Mouse (Mus musculus): ENCODE measurements around the gene Apopt1. TPM values are rescaled to one million over a fixed set of nuclear protein-coding genes. Genes with fewer than 3 reads are reported as not detected.

Apopt1 gene
- polyA plus RNA-seq, 2 experiments from 2014 or later, result 69.2 to 69.5 TPM

- no peak for ATAC-seq
These were observed 64.9 kb downstream of the Apopt1 start for GRCm38 (mm10) chr12:111777919-111778318.

- ATAC-seq, result no peak
These were observed 66.5 kb downstream of the Apopt1 start for GRCm38 (mm10) chr12:111779544-111779943.

- no peak for ATAC-seq
These were observed 72.1 kb downstream of the Apopt1 start for GRCm38 (mm10) chr12:111785174-111785573.

GRCm38 (mm10) chr12:111787015-111787414, 74.0 kb downstream of the Apopt1 start:
- no peak for ATAC-seq

- no peak for ATAC-seq
These were observed 77.0 kb downstream of the Apopt1 start for GRCm38 (mm10) chr12:111790090-111790489.

GRCm38 (mm10) chr12:111790631-111791030, 77.6 kb downstream of the Apopt1 start:
- no peak for ATAC-seq

- ATAC-seq, result no peak
These were observed 78.5 kb downstream of the Apopt1 start for GRCm38 (mm10) chr12:111791474-111792104.

GRCm38 (mm10) chr12:111794102-111794501, 81.0 kb downstream of the Apopt1 start:
- no peak for ATAC-seq

- no peak for ATAC-seq
These were observed 81.6 kb downstream of the Apopt1 start for GRCm38 (mm10) chr12:111794526-111795179.

GRCm38 (mm10) chr12:111795180-111795895, 82.3 kb downstream of the Apopt1 start:
- ATAC-seq, result no peak

GRCm38 (mm10) chr12:111797251-111797650, 84.2 kb downstream of the Apopt1 start:
- no peak for ATAC-seq

GRCm38 (mm10) chr12:111798493-111798892, 85.4 kb downstream of the Apopt1 start:
- ATAC-seq, result no peak

GRCm38 (mm10) chr12:111800459-111801183, 87.6 kb downstream of the Apopt1 start:
- no peak for ATAC-seq

- ATAC-seq, result no peak
These were observed 90.5 kb downstream of the Apopt1 start for GRCm38 (mm10) chr12:111803538-111803937.

Other genes starting within 250 kb of the Apopt1 start
- not detected for gene Gm266, start 227.4 kb upstream of the Apopt1 start, polyA plus RNA-seq (2017; shearing (Covaris generic))
- 100 to 1,000 TPM in 1 of 2 experiments, 10 to 100 TPM in 1; 76.9 to 116 TPM for gene Eif5, start 175.2 kb upstream of the Apopt1 start, polyA plus RNA-seq (2017; shearing (Covaris generic))
- gene Mark3, start 138.7 kb upstream of the Apopt1 start, polyA plus RNA-seq (2017; shearing (Covaris generic)), result 10 to 100 TPM; 28.9 to 33.9 TPM
- gene Ckb, start 40.9 kb upstream of the Apopt1 start, polyA plus RNA-seq (2017; shearing (Covaris generic)), result 10 to 100 TPM; 24.1 to 30.0 TPM
- gene Trmt61a, start 35.2 kb upstream of the Apopt1 start, polyA plus RNA-seq (2017; shearing (Covaris generic)), result 1 to 10 TPM; 2.9 to 4.8 TPM
- 10 to 100 TPM; 32.5 to 37.9 TPM for gene Bag5, start within 50 bp of the Apopt1 start, polyA plus RNA-seq (2017; shearing (Covaris generic))
- 10 to 100 TPM; 17.8 to 20.6 TPM for gene Klc1, start 45.6 kb downstream of the Apopt1 start, polyA plus RNA-seq (2017; shearing (Covaris generic))
- 1 to 10 TPM; 3.8 to 4.7 TPM for gene Xrcc3, start 100.6 kb downstream of the Apopt1 start, polyA plus RNA-seq (2017; shearing (Covaris generic))
- 1 to 10 TPM; 5.4 to 6.9 TPM for gene Zfyve21, start 100.9 kb downstream of the Apopt1 start, polyA plus RNA-seq (2017; shearing (Covaris generic))
- 10 to 100 TPM; 10.7 to 15.1 TPM for gene Ppp1r13b, start 194.8 kb downstream of the Apopt1 start, polyA plus RNA-seq (2017; shearing (Covaris generic))